Mouse (Mus musculus) liver, adult 2 months (tissue): ENCODE data around the gene Shank1. TPM values are rescaled to one million over a fixed set of nuclear protein-coding genes. Genes with fewer than 3 reads are reported as not detected.

ENCODE experiments used
- DNase-seq: peaks from one replicate; pipeline ENCODE4 v3.0.0-alpha.2; 2011; ENCODE audit warnings: low read depth, low spot score; ENCODE audit errors: extremely low read depth
- H3K27ac ChIP-seq: fragments of 200-500 bp; replicated peaks from 2 replicates; pipeline ENCODE4 v1.5.1; 2012; ENCODE audit warnings: low read depth, mild to moderate bottlenecking, control low read depth, inconsistent platforms, low read length; ENCODE audit not compliant: insufficient read depth
- H3K27me3 ChIP-seq: fragments of 200-500 bp; 2 replicates; pipeline ENCODE4 v1.6.1; 2012; ENCODE audit warnings: mild to moderate bottlenecking, moderate library complexity, low read length, inconsistent platforms; ENCODE audit not compliant: control insufficient read depth, insufficient read depth
- H3K36me3 ChIP-seq: fragments of 200-500 bp; 2 replicates; pipeline ENCODE4 v1.6.1; 2012; ENCODE audit warnings: low read length, inconsistent platforms; ENCODE audit not compliant: control insufficient read depth, insufficient read depth
- H3K4me1 ChIP-seq: fragments of 200-500 bp; 2 replicates; pipeline ENCODE4 v1.6.1; 2011; ENCODE audit warnings: low read length; ENCODE audit not compliant: control insufficient read depth, insufficient read depth
- H3K4me3 ChIP-seq: fragments of 200-500 bp; 2 replicates; pipeline ENCODE4 v1.5.1; 2011; ENCODE audit warnings: low read depth, mild to moderate bottlenecking, control low read depth, low read length, moderate library complexity; ENCODE audit not compliant: insufficient read depth
- H3K79me2 ChIP-seq: fragments of 200-500 bp; 2 replicates; pipeline ENCODE4 v1.6.1; 2012; ENCODE audit warnings: inconsistent platforms, mild to moderate bottlenecking, low read length, moderate library complexity; ENCODE audit not compliant: control insufficient read depth, insufficient read depth
- H3K9ac ChIP-seq: fragments of 200-500 bp; 2 replicates; pipeline ENCODE4 v1.6.1; 2012; ENCODE audit warnings: low read depth, mild to moderate bottlenecking, control low read depth, inconsistent platforms, low read length
- CTCF ChIP-seq: fragments of 200-500 bp; IDR thresholded peaks from 2 replicates; pipeline ENCODE4 v1.5.1; 2011; ENCODE audit warnings: low read depth, low read length, control low read depth
- POLR2A ChIP-seq: fragments of 200-500 bp; IDR thresholded peaks from 2 replicates; pipeline ENCODE4 v1.6.1; 2011; ENCODE audit warnings: low read length, control low read depth; ENCODE audit not compliant: insufficient read depth; ENCODE audit errors: extremely low read depth
- WGBS: fragments of 180-500 bp; shearing (Covaris S2); methylation state at CpG from one replicate; pipeline ENCODE4 v1.1.7; 2018; 5-methylcytosine and 5-hydroxymethylcytosine counted together
- polyA plus RNA-seq: library from polyadenylated mRNA; depleted of rRNA; stranded (reverse); fragments of >200 nt; gene quantifications from 2 replicates; pipeline ENCODE4 v1.2.3, GENCODE M21; 2012
- total RNA-seq: library from RNA; depleted of rRNA; stranded (reverse); fragments of >200 nt; gene quantifications from 2 replicates; pipeline ENCODE4 v1.2.3, GENCODE M21; 2014

The Shank1 gene
- total and polyA plus RNA-seq, 2 experiments = 0.04 TPM; not detected in 1

DNA sequence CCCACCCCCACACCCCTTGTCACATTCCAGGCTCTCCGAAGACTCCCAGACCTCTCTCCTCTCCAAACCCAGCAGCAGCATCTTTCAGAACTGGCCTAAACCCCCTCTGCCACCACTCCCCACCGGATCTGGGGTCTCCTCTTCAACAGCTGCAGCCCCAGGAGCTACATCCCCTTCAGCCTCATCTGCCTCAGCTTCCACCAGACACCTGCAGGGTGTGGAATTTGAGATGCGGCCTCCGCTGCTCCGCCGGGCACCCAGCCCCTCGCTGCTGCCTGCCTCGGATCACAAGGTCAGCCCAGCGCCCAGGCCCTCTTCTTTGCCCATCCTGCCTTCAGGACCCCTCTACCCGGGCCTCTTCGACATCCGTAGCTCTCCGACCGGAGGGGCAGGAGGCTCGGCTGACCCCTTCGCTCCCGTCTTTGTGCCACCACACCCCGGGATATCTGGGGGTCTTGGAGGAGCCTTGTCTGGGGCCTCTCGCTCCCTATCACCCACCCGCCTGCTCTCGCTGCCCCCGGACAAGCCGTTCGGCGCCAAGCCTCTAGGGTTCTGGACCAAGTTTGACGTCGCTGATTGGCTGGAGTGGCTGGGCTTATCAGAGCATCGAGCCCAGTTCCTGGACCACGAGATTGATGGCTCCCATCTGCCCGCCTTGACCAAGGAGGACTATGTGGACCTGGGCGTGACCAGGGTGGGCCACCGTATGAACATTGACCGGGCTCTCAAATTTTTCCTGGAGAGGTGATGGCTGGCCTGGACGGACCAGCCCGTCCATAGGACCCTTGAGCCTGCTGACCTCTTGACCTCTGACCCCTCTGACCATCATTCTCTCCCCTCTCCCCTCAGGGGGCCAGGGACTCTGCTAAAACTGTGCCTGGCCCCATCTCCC lies 46.8 kb downstream of the Shank1 start:
- no peak overlapping the region for H3K4me3 ChIP-seq
- DNase-seq = no peak
- TF ChIP-seq POLR2A = no peak
- TF ChIP-seq CTCF = no peak
- H3K27me3 ChIP-seq = peaks cover 36% of the 10 kb centered on the region
- WGBS = 5% methylated on average over 35 of the region's 35 CpGs
- H3K4me1 ChIP-seq = peaks cover 3% of the 10 kb centered on the region; the same call in 1 of the 2 replicates
- H3K36me3 ChIP-seq = no peaks in the 10 kb centered on the region
- no peak overlapping the region for H3K9ac ChIP-seq
- H3K79me2 ChIP-seq = no peaks in the 10 kb centered on the region
- no peak overlapping the region for H3K27ac ChIP-seq

DNA sequence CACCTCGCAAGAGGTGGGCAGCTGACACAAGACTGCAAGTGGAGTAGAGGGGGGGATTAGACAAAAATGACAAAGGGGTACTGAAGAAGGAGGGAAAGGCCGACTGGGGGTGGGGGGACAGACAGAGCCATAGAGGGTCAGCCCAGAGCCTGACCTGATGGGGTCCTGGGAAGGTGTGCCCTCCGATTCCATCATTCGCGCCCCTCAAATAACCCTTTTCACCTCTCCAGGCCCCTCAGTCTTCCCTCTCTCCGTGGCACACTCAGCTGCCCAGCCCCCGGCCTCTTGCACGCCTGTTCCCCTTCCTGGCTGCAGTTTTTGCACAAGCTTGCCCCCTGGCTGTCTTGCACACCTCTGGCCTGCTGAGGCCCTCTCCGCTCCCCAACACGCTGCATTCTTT lies 47.5 kb downstream of the Shank1 start:
- Histone ChIP-seq H3K27me3 (peaks cover 29% of the 10 kb centered on the region), H3K27ac (no peak overlapping the region), H3K79me2 (no peaks in the 10 kb centered on the region), H3K4me1 (peaks cover 3% of the 10 kb centered on the region; the same call in 1 of the 2 replicates), H3K9ac (no peak overlapping the region), H3K36me3 (no peaks in the 10 kb centered on the region), H3K4me3 (no peak overlapping the region)
- no peak for DNase-seq
- 25% methylated on average over 10 of the region's 10 CpGs for WGBS
- TF ChIP-seq CTCF (no peak), POLR2A (no peak)

DNA sequence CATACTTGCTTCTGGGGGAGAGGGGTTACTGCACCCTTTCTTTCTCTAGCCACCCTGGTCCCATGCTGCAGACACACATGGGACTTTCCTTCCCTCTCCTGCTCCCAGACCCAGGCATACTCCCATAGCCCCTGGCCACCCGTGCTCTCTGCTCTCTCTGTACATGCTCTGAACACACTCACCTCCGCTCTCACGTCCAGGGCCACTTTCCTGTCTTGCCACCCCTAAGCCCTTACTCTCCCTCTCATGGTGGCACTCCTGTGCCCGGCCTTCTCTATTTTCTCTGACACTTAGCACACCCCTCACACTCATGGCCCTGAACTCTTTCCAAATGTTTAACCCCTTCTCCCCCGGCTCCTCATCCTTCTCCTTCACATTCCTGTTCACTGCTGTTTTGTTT lies 48.0 kb downstream of the Shank1 start:
- Histone ChIP-seq H3K9ac (no peak overlapping the region), H3K79me2 (no peaks in the 10 kb centered on the region), H3K4me3 (no peak overlapping the region), H3K36me3 (no peaks in the 10 kb centered on the region), H3K27ac (no peak overlapping the region), H3K4me1 (peaks cover 3% of the 10 kb centered on the region; the same call in 1 of the 2 replicates), H3K27me3 (peaks cover 24% of the 10 kb centered on the region)
- DNase-seq = no peak
- 15% methylated on average over 5 of the region's 5 CpGs for WGBS
- TF ChIP-seq CTCF (no peak), POLR2A (no peak)

DNA sequence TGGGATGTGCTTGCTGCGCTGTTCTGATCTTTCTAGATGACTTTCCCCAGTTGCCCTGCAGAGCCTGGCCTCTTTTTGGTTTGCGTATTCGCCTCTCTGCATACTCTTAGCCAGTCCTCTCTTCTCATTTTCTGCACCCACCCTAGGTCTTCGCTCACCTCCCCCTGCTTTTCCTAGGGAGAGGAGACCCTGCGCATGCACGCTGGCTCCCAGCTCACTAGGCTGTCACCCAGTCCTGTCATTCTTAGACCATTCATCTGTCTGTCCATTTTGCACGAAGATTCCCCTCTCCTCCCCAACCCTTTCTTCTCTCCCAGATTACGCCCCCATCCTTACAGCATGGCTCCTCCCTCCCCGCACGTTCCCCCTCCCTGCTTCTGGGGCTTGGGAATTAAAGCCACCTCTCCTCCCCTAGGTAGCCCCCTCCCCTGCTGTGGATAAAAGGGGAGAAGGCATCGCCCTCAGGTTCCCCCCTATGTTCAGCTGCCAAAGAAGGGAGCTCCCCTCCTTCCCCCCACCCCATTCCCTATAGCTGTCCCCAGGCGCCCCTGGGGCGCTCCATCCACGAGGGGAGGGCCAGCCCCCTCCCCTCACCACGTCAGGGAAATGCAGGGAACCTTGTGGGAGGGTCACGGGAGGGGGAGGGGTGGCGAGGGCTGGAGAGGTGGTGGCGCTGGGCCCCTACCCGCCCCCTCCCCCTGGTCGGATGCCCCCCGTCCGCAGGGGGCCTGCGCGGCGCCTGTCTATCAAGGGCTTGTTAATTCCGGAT lies 49.0 kb downstream of the Shank1 start:
- Histone ChIP-seq H3K27me3 (peaks cover 14% of the 10 kb centered on the region), H3K27ac (no peak overlapping the region), H3K79me2 (no peaks in the 10 kb centered on the region), H3K9ac (no peak overlapping the region), H3K36me3 (no peaks in the 10 kb centered on the region), H3K4me1 (peaks cover 3% of the 10 kb centered on the region; the same call in 1 of the 2 replicates), H3K4me3 (no peak overlapping the region)
- 12% methylated on average over 23 of the region's 26 CpGs for WGBS
- TF ChIP-seq CTCF (no peak), POLR2A (no peak)
- DNase-seq = no peak

DNA sequence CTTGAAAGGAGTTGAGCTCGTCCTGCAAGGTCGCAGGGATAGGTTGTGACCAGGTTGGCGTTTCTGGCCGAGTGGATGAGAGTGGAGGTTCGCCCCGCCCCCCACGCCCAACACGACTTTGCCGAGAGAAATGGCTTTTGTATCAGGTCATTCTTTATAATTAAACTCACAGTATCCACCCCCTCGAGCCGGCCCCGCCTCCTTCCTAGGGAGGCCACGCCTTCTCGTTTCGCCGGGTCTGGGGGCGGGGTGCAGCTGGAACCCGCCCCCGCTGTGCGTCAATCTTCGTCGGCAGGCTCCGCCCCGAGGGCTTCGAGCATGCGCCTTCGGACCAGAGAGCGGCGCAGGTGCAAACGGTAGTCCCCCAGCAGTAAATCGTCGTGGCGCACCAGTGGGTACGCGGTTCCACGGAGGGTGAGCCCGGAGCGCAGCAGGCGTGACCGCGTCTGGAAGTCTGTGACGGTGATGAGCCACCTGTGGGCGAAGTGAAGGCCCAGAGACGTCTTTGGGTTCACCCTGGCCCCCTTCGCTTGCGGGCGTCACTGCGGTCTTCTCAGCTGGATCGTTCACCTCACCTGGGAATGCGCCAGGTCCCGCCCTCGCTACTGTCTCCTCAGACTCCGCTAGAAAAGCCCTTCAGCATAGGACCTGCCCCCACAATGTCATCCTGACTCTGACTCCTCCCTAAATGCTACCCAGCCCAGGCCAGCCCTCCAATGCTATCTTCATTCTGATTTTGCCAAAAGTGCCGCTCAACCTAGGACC lies 50.0 kb downstream of the Shank1 start:
- peak overlapping the region; percentile 94 for H3K9ac ChIP-seq
- no peaks in the 10 kb centered on the region for H3K36me3 ChIP-seq
- under 1% methylated on average over 54 of the region's 54 CpGs for WGBS
- no peaks in the 10 kb centered on the region for H3K79me2 ChIP-seq
- H3K4me3 ChIP-seq = peak overlapping the region; percentile 94
- peaks cover 12% of the 10 kb centered on the region for H3K27me3 ChIP-seq
- H3K27ac ChIP-seq = peak overlapping the region; percentile 81
- peak; percentile 61 for TF ChIP-seq POLR2A
- no peak; the same call in 1 of the 2 replicates for TF ChIP-seq CTCF
- DNase-seq = peak; percentile 76
- H3K4me1 ChIP-seq = peaks cover 3% of the 10 kb centered on the region; the same call in 1 of the 2 replicates
